Mouse (Mus musculus) lung, embryonic 16.5 days (tissue): ENCODE data around the gene Usp37. TPM values are rescaled to one million over a fixed set of nuclear protein-coding genes. Genes with fewer than 3 reads are reported as not detected.

ENCODE experiments used
- ATAC-seq: fragments of 200-750 bp; cut with Nextera tagmentation; 2 replicates; pipeline ENCODE4 v1.8.0; 2017; ENCODE audit warnings: low read depth, mild to moderate bottlenecking, moderate library complexity
- H3K27ac ChIP-seq: fragments of 300-500 bp; sonication (generic); 2 replicates; pipeline ENCODE4 v1.5.1; 2014; ENCODE audit warnings: mild to moderate bottlenecking, control low read depth, low read length
- H3K27me3 ChIP-seq: fragments of 300-500 bp; sonication (generic); 2 replicates; pipeline ENCODE4 v1.6.1; 2014; ENCODE audit warnings: low read depth, low read length, mixed read lengths; ENCODE audit not compliant: control insufficient read depth, insufficient read depth
- H3K36me3 ChIP-seq: fragments of 300-500 bp; sonication (generic); 2 replicates; pipeline ENCODE4 v1.6.1; 2014; ENCODE audit warnings: low read length; ENCODE audit not compliant: control insufficient read depth, insufficient read depth
- H3K4me1 ChIP-seq: fragments of 300-500 bp; sonication (generic); replicated peaks from 2 replicates; pipeline ENCODE4 v1.6.1; 2014; ENCODE audit warnings: low read length, mixed read lengths; ENCODE audit not compliant: control insufficient read depth, insufficient read depth
- H3K4me2 ChIP-seq: fragments of 300-500 bp; sonication (generic); 2 replicates; pipeline ENCODE4 v1.6.1; 2014; ENCODE audit warnings: low read depth, low read length, control low read depth
- H3K4me3 ChIP-seq: fragments of 300-500 bp; sonication (generic); 2 replicates; pipeline ENCODE4 v1.5.1; 2014; ENCODE audit warnings: mild to moderate bottlenecking, low read length, control low read depth
- H3K9ac ChIP-seq: fragments of 300-500 bp; sonication (generic); 2 replicates; pipeline ENCODE4 v1.6.1; 2014; ENCODE audit warnings: low read length, control low read depth
- H3K9me3 ChIP-seq: fragments of 300-500 bp; sonication (generic); 2 replicates; pipeline ENCODE4 v1.6.1; 2016; ENCODE audit warnings: low read length; ENCODE audit not compliant: control insufficient read depth
- WGBS: fragments of 180-500 bp; shearing (Covaris S2); extraction: QIAGEN DNeasy Blood & Tissue Kit; methylation state at CpG from one replicate; pipeline ENCODE4 v1.1.7; 2014; 5-methylcytosine and 5-hydroxymethylcytosine counted together
- microRNA counts: library from miRNA; unstranded; fragments of <30 nt; microRNA quantifications from one replicate; lab custom pipeline; 2016
- microRNA-seq: library from miRNA; unstranded; fragments of <30 nt; microRNA quantifications from one replicate; pipeline ENCODE4, GENCODE M21; 2016
- polyA plus RNA-seq: library from polyadenylated mRNA; unstranded; fragments of >200 nt; fragmentation: Nextera tagmentation; extraction: Ambion mirVana; gene quantifications from 2 replicates; pipeline ENCODE4 v1.2.1, GENCODE M21; 2015

The Usp37 gene
- polyA plus RNA-seq, 1 experiment from 2014 or later, result 31.0 TPM

- H3K36me3 ChIP-seq, result peaks cover 9% of the 10 kb centered on the region
- H3K27me3 ChIP-seq, result no peaks in the 10 kb centered on the region
- peak overlapping the region; percentile 98 for H3K9ac ChIP-seq
- peak overlapping the region; percentile 100 for H3K27ac ChIP-seq
- WGBS, result 3% methylated on average over 29 of the region's 29 CpGs
- peak overlapping the region; percentile 74 for H3K4me3 ChIP-seq
- H3K9me3 ChIP-seq, result no peaks in the 10 kb centered on the region
- peaks cover 36% of the 10 kb centered on the region for H3K4me1 ChIP-seq
- H3K4me2 ChIP-seq, result peak overlapping the region; percentile 65
- ATAC-seq, result no peak
Observed at GRCm38 (mm10) chr1:74389831-74390286, 154.2 kb downstream of the Usp37 start.

GRCm38 (mm10) chr1:74388398-74388920, 155.6 kb downstream of the Usp37 start:
- Histone ChIP-seq H3K36me3 (no peaks in the 10 kb centered on the region), H3K4me2 (no peak overlapping the region), H3K27ac (no peak overlapping the region; the same call in 1 of the 2 replicates), H3K4me3 (no peak overlapping the region), H3K9ac (peak overlapping the region; percentile 44; the same call in 1 of the 2 replicates), H3K9me3 (no peaks in the 10 kb centered on the region), H3K27me3 (no peaks in the 10 kb centered on the region), H3K4me1 (peaks cover 34% of the 10 kb centered on the region)
- no peak for ATAC-seq
- WGBS, result 80% methylated on average over 7 of the region's 7 CpGs

- Histone ChIP-seq H3K27ac (peak overlapping the region; percentile 97), H3K4me1 (peaks cover 27% of the 10 kb centered on the region), H3K9ac (peak overlapping the region; percentile 79), H3K27me3 (no peaks in the 10 kb centered on the region), H3K36me3 (no peaks in the 10 kb centered on the region), H3K9me3 (no peaks in the 10 kb centered on the region), H3K4me3 (peak overlapping the region; percentile 52), H3K4me2 (peak overlapping the region; percentile 58)
- WGBS, result 48% methylated on average over 15 of the region's 15 CpGs
- ATAC-seq, result no peak
Observed at GRCm38 (mm10) chr1:74387386-74387988, 156.6 kb downstream of the Usp37 start.

- H3K4me1 ChIP-seq, result peaks cover 27% of the 10 kb centered on the region
- peak overlapping the region; percentile 58 for H3K4me2 ChIP-seq
- H3K4me3 ChIP-seq, result peak overlapping the region; percentile 52
- peak; percentile 84 for ATAC-seq
- no peaks in the 10 kb centered on the region for H3K27me3 ChIP-seq
- under 1% methylated on average over 26 of the region's 26 CpGs for WGBS
- no peaks in the 10 kb centered on the region for H3K9me3 ChIP-seq
- peak overlapping the region; percentile 97 for H3K27ac ChIP-seq
- H3K36me3 ChIP-seq, result no peaks in the 10 kb centered on the region
- H3K9ac ChIP-seq, result peak overlapping the region; percentile 79
Observed at GRCm38 (mm10) chr1:74386714-74387385, 157.2 kb downstream of the Usp37 start.

GRCm38 (mm10) chr1:74386363-74386713, 157.7 kb downstream of the Usp37 start:
- Histone ChIP-seq H3K36me3 (no peaks in the 10 kb centered on the region), H3K9me3 (no peaks in the 10 kb centered on the region), H3K9ac (peak overlapping the region; percentile 79), H3K27me3 (no peaks in the 10 kb centered on the region), H3K4me1 (peaks cover 27% of the 10 kb centered on the region), H3K4me2 (peak overlapping the region; percentile 58), H3K4me3 (peak overlapping the region; percentile 52), H3K27ac (peak overlapping the region; percentile 97)
- 36% methylated on average over 7 of the region's 10 CpGs for WGBS
- ATAC-seq, result no peak

- H3K9me3 ChIP-seq, result no peaks in the 10 kb centered on the region
- no peaks in the 10 kb centered on the region for H3K36me3 ChIP-seq
- no peak overlapping the region for H3K4me2 ChIP-seq
- no peak overlapping the region for H3K9ac ChIP-seq
- WGBS, result 81% methylated on average over 8 of the region's 8 CpGs
- no peak overlapping the region for H3K27ac ChIP-seq
- H3K27me3 ChIP-seq, result no peaks in the 10 kb centered on the region
- ATAC-seq, result no peak
- H3K4me1 ChIP-seq, result peaks cover 22% of the 10 kb centered on the region
- no peak overlapping the region for H3K4me3 ChIP-seq
Observed at GRCm38 (mm10) chr1:74385531-74385930, 158.6 kb downstream of the Usp37 start.

MicroRNA genes within 50 kb of the gene (microRNA counts, 519-probe panel; counts per million panel counts)
- microRNA mmu-miR-26b (lab: Ali Mortazavi, UCI), result 3,741 counts per million, percentile 76 among the panel's probes with 10 or more counts

Small RNAs within 50 kb of the gene (microRNA-seq; reads per million reads assigned to microRNA genes)
- gene Gm25035, result not detected
- 39,414 reads per million, percentile 99 among the genes with 10 or more reads in this experiment for gene Mir26b

Other genes with a start within 250 kb of the Usp37 start
- 57.9 and 63.0 TPM in 2 replicates for gene Tmbim1, start 238.7 kb downstream of the Usp37 start, polyA plus RNA-seq
- 1.9 and 3.0 TPM in 2 replicates for gene Catip, start 182.2 kb downstream of the Usp37 start, polyA plus RNA-seq
- 3.5 and 5.8 TPM in 2 replicates for gene Slc11a1, start 169.1 kb downstream of the Usp37 start, polyA plus RNA-seq
- gene Ctdsp1, start 152.8 kb downstream of the Usp37 start, polyA plus RNA-seq, result 90.8 and 93.9 TPM in 2 replicates
- 0.43 and 0.87 TPM in 2 replicates for gene Vil1, start 134.9 kb downstream of the Usp37 start, polyA plus RNA-seq
- 54.0 and 60.2 TPM in 2 replicates for gene Cnot9, start 38.2 kb downstream of the Usp37 start, polyA plus RNA-seq
- 0.40 and 0.78 TPM in 2 replicates for gene Plcd4, start 1.4 kb downstream of the Usp37 start, polyA plus RNA-seq
- 5.9 and 6.7 TPM in 2 replicates for gene Zfp142, start 44.0 kb upstream of the Usp37 start, polyA plus RNA-seq
- 18.2 and 18.5 TPM in 2 replicates for gene Bcs1l, start 44.0 kb upstream of the Usp37 start, polyA plus RNA-seq
- 31.2 and 36.8 TPM in 2 replicates for gene Rnf25, start 57.1 kb upstream of the Usp37 start, polyA plus RNA-seq
- gene Stk36, start 57.2 kb upstream of the Usp37 start, polyA plus RNA-seq, result 9.6 and 10.1 TPM in 2 replicates
- 15.8 and 16.5 TPM in 2 replicates for gene Ttll4, start 117.5 kb upstream of the Usp37 start, polyA plus RNA-seq
- 2.6 and 4.4 TPM in 2 replicates for gene Cyp27a1, start 169.3 kb upstream of the Usp37 start, polyA plus RNA-seq
- 0.67 and 1.7 TPM in 2 replicates for gene Prkag3, start 204.9 kb upstream of the Usp37 start, polyA plus RNA-seq
- 0.29 and 0.68 TPM in 2 replicates for gene Wnt6, start 227.6 kb upstream of the Usp37 start, polyA plus RNA-seq
- gene Wnt10a, start 247.2 kb upstream of the Usp37 start, polyA plus RNA-seq, result 0.10 and 0.11 TPM in 2 replicates